ENCODE assay signal across 24 mouse cellular contexts in genomic region chr5:92875836-92876235, GRCm38 (mm10).
"Had no signal": no experiment of that assay in that cellular context is flagged by ENCODE, and none has a peak within 500 bp of the region (broad histone marks: within the 10 kb centered on the region; RNA-seq: fewer than 3 reads in every experiment).

No protein-coding gene starts in this region.

- H3K9ac ChIP-seq: forebrain, postnatal 0 days; heart, embryonic 13.5 days; heart, embryonic 15.5 days; hindbrain, embryonic 13.5 days; hindbrain, embryonic 15.5 days; kidney, embryonic 15.5 days; limb, embryonic 13.5 days; limb, embryonic 15.5 days; liver, embryonic 12.5 days; liver, embryonic 14.5 days had no signal

- ATAC-seq: forebrain, postnatal 0 days; hindbrain, postnatal 0 days; intestine, embryonic 16.5 days; liver, embryonic 12.5 days had no signal

- H3K27ac ChIP-seq: heart, embryonic 10.5 days; heart, embryonic 13.5 days; heart, embryonic 15.5 days; hindbrain, embryonic 13.5 days; hindbrain, embryonic 15.5 days; hindbrain, postnatal 0 days; kidney, embryonic 15.5 days; kidney, postnatal 0 days; limb, embryonic 13.5 days; limb, embryonic 15.5 days; liver, embryonic 12.5 days; liver, embryonic 14.5 days had no signal

- H3K36me3 ChIP-seq: heart, embryonic 10.5 days; heart, embryonic 13.5 days; heart, embryonic 15.5 days; hindbrain, embryonic 13.5 days; hindbrain, embryonic 15.5 days; kidney, embryonic 15.5 days; limb, embryonic 13.5 days; limb, embryonic 15.5 days; liver, embryonic 12.5 days had no signal

- H3K9me3 ChIP-seq: heart, embryonic 10.5 days; heart, embryonic 13.5 days; heart, embryonic 15.5 days; hindbrain, embryonic 13.5 days; hindbrain, embryonic 15.5 days; kidney, embryonic 15.5 days; limb, embryonic 13.5 days; limb, embryonic 15.5 days; liver, embryonic 12.5 days had no signal

- H3K4me2 ChIP-seq: heart, embryonic 13.5 days; heart, embryonic 15.5 days; hindbrain, embryonic 13.5 days; hindbrain, embryonic 15.5 days; kidney, embryonic 15.5 days; limb, embryonic 13.5 days; limb, embryonic 15.5 days; liver, embryonic 12.5 days had no signal

- DNase-seq: forebrain, postnatal 0 days; heart, adult 11 months; heart, postnatal 14 days; heart, postnatal 36 days; kidney, adult 11 months; kidney, adult 2 months; kidney, adult 9 months; kidney, postnatal 14 days; kidney, postnatal 36 days; layer of hippocampus, adult 9-11 months; layer of hippocampus, postnatal 36 days had no signal

- H3K4me3 ChIP-seq: heart, embryonic 10.5 days; heart, embryonic 13.5 days; heart, embryonic 15.5 days; hindbrain, embryonic 13.5 days; hindbrain, embryonic 15.5 days; kidney, embryonic 15.5 days; limb, embryonic 13.5 days; limb, embryonic 15.5 days; liver, embryonic 12.5 days had no signal

- H3K27me3 ChIP-seq: heart, embryonic 13.5 days; heart, embryonic 15.5 days; hindbrain, embryonic 13.5 days; hindbrain, embryonic 15.5 days; kidney, embryonic 15.5 days; limb, embryonic 13.5 days; limb, embryonic 15.5 days; liver, embryonic 12.5 days had no signal

- H3K4me1 ChIP-seq: hindbrain, embryonic 13.5 days; hindbrain, embryonic 15.5 days; limb, embryonic 13.5 days; limb, embryonic 15.5 days; liver, embryonic 12.5 days had no signal
